Mouse (Mus musculus) bone marrow macrophage, adult 2 months (primary cell): Measurements from ENCODE around the gene Hacl1.

Experiments used
- CTCF ChIP-seq: IDR thresholded peaks from 2 replicates; pipeline ENCODE4 v1.5.1; 2012; ENCODE audit warnings: low read depth, mild to moderate bottlenecking, low read length, moderate library complexity
- POLR2A ChIP-seq: IDR thresholded peaks from 2 replicates; pipeline ENCODE4 v1.6.1; 2012; ENCODE audit warnings: mild to moderate bottlenecking, low read depth, low read length, borderline replicate concordance

DNA sequence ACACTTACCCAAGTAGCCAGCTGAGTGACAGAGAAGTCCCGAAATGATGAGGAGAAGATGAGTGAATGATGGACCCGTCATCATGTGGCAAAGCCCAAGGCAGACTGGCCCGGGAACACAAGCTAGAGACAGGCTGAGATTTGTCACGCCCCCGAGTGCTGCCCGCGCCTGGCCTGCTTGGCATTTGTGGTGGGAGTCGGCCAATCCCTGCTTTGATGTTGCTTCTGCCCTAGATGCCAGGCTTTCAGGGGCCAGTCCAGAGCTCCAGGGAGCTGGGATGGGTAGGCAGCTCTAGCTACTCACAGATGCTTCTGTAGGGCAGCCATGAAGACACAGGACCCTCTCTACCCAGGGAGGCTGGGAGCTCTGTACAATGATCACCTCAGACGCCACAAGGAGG is 83.3 kb downstream of the Hacl1 start:
- TF ChIP-seq CTCF (no peak), POLR2A (no peak)
